Mouse (Mus musculus) adrenal gland, postnatal 25 days (tissue): ENCODE measurements around the gene Hfe2. TPM values are rescaled to one million over a fixed set of nuclear protein-coding genes. Genes with fewer than 3 reads are reported as not detected.
"Not testable (repeated sequence)": the region's sequence is repeated elsewhere in the genome, so short reads cannot be mapped to it uniquely, and the experiment has no call there.

ENCODE experiments used
- DNase-seq: peaks from one replicate; pipeline ENCODE4 v3.0.0; 2021; ENCODE audit warnings: mixed read lengths
- long read RNA-seq: library from polyadenylated mRNA; stranded (forward); transcript quantifications from one replicate; pipeline ENCODE4 v2.0.0, GENCODE M21; 2021
- total RNA-seq: library from RNA; stranded (reverse); gene quantifications from 2 replicates; pipeline ENCODE4 v1.2.3, GENCODE M21; 2021

Hfe2 gene
- not detected in 2 replicates for total RNA-seq
- long read RNA-seq, transcript Hfe2-201 (4 exons, 2,028 nt) = major isoform, 18 of 56 reads
- long read RNA-seq, partial matches to known transcripts = 24 of 56 reads
- long read RNA-seq, other reads (novel, unspliced or antisense) = 14 of 56 reads

DNA sequence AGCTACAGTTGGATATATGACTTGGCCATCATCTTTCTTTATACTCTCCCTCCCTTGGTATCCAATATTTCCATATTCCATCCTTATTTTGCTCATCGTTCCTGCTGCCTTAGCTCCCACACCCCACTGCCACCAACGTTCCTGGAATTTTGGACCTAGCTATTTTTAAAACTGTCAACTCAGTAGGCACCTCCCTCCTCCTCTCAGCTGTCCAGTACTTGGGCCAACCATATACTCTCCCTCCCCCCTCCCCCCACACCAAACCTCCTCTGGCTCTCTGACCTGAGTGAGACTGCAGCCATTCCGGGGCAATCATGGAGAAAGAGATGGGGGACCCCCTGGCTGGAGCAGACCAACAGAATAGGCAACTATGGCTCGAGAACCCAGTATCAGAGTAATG lies at the start of gene Hfe2:
Gene Hfe2, plus strand, starts transcription at position 259 of the 400 bp plus-strand sequence.
- no peak for DNase-seq

DNA sequence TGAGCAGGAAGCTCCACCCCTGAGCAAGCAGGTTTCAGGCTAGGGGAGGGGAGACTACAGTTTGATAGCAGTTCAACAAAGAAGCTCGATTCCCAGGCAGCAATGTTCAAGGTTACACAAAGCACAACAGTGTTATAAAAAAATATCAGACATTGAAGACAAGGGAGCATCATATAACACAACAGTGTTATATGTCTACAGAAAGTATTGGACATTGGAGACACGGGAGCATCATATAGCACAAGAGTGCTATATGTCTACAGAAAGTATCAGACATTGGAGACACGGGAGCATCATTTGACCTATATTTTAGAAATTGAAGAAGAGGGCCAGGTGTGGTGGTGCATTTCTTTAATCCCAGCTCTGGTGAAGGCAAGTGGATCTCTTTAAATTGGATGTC lies 47.9 kb upstream of the Hfe2 start:
- DNase-seq = no peak

DNA sequence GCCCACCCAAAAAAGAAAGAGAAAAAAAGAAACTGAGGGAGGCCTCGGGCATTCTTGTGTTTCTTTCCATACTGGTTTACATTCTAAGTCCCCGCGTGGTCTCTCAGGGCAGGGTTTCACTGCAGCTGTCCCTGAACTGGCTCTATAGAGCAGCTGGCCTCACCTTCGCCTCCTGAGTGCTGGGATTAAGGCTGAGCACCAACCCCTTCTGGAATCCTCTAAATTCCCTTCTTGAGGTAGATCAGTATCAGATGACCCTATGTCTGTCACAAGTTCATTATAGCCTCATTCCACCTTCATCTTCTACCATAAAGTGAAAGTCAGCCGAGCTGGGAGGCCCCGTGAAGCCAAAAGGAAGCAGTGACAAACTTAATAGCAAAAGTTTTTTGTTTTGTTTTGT lies 47.4 kb upstream of the Hfe2 start:
- no peak for DNase-seq

DNA sequence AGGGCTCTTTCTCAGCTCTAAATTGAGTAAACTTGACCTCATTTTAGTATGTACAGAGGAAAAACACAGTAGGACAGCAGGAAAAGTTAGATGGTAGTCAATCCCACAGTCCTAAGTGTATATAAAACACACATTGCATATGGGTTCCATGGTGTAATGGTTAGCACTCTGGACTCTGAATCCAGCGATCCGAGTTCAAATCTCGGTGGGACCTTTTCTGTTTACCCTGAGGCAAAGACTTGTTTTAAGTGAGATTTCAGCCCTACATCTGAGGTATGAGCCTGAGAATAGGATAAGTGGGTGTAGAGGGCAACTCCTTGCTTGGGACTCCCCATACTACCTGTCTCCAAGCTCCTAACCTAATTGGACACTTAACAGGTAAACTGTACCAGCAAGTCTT lies 45.7 kb upstream of the Hfe2 start:
- DNase-seq = no peak

DNA sequence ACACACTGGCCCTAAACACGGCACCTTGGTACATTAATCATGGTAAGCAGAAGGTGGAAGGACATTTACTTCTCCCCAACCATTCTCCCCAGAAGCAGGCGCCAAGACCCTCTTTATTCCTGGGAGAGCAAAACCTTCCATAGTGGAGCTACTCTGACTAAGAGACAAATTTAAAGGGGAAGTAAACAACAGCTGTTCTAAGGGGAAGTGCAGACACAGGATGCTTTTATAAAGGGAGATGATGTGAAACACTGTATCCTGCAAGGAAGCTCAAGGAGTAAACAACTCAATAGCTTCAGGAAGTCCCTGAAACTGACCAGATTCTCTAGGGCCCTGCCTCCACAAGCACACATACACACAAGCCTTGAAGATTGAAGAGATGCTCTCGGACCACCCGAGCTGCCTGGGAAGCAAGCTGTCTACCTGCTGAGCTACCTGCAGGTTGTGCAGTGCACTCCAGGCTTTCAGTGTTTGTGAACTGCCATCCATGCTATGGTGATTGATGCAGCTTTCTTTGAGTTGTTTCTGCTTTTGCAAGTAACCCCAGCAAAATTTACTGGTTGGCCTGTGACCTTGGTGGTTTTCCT lies 44.2 kb upstream of the Hfe2 start:
- no peak for DNase-seq

DNA sequence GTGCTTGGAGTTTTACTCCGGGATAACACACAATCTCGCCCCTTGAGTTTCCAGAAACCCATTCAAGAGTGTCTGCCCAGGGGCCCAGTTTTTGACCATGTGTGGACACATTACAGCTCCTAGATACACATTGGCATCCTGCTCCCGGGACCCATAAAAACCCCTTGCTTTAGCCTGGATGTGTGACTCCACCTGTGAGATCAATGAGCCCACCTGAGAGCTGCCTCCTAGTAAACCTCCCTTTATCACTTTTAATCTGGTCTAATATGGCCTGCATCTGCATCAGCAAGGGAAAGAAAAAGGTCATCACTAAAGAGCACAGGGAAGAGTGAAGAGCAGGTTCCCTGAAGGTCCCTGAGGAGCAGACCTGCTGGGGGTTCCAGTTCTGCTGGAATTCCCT lies 43.1 kb upstream of the Hfe2 start:
- no peak for DNase-seq

DNA sequence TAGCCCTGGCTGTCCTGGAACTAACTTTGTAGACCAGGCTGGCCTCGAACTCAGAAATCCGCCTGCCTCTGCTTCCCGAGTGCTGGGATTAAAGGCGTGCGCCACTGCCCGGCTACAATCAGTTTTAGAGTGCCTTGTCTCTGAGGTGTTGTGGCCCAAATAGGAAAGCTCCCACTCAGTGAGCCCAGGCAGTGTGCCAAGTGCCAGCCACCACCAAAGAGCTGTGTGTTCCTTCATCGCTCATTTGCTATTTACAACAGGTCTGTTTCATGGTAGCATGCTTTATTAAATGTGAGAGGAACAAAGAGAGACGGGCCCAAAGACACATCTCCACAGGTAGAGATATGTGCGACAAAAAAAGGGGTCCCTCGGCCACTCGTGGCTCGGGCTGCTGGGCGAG lies 42.5 kb upstream of the Hfe2 start:
- DNase-seq = no peak

DNA sequence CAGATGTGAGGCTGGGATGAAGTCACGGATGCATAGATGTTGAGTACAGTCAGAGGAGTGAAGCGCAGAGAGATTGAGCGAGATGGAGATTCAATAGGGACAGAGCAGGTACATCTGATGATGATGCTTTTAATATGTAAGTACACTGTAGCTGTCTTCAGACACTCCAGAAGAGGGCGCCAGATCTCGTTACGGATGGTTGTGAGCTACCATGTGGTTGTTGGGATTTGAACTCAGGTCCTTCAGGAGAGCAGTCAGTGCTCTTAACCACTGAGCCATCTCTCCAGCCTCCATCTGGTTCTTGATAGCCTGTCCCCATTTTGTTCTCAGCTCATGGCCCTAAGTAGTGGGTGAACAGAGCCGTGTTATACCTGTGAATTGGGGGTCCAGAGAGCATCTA lies 41.9 kb upstream of the Hfe2 start:
- not testable (repeated sequence) for DNase-seq

DNA sequence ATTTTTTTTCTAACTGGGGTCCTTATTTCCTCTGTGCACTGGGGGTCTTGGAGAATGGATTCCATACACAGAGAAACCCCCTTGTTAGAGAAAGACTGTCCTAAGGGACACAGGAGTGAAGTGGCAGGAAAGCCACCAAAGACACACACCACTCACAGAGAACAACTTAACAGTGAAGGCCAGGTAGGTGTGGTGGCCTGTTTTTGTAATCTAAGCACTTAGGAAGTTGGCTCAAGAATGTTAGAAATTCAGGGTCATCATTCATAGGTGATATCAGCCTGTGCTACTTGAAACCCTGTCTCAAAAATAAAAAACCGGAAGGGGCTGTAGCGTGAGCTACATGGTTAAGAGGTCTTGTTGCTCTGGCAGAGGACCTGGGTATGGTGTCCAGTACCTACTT lies 41.0 kb upstream of the Hfe2 start:
- no peak for DNase-seq

DNA sequence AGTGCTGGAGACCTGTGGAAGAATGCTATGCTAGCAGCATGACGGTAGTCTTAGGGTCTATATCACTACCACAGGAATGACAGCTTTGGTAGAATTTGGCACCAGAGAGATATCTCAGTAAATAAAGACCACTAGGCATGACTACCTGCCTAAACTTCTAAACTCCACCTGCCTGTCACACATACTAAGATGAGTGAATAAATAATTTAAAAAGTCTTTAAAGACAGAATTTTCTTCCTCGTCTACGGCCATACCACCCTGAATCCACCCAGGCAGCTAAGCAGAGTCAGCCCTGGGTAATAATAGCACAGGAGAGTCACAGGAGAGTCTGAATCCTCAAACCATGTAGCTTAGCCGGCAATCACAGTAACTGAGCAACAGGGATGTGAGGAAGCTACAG lies 40.1 kb upstream of the Hfe2 start:
- DNase-seq = no peak

DNA sequence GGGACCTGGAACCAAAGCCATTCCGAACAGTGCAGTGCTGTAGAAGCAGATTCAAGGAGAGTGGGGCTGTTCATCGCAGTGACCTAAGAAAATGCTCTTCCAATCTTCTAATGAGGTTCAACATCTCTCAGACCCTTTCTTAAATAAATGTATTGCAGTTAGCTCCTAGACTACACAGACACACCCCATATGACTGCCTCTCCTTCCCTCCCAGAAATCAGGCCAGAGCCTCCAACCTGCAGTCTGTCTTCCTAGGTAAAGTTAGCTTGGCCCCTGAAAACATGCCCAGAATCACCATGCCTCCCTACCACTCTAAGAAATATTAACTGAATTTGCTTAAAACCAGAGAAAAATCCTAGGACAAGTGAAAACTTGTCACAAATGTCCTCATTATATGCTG lies 39.6 kb upstream of the Hfe2 start:
- no peak for DNase-seq

DNA sequence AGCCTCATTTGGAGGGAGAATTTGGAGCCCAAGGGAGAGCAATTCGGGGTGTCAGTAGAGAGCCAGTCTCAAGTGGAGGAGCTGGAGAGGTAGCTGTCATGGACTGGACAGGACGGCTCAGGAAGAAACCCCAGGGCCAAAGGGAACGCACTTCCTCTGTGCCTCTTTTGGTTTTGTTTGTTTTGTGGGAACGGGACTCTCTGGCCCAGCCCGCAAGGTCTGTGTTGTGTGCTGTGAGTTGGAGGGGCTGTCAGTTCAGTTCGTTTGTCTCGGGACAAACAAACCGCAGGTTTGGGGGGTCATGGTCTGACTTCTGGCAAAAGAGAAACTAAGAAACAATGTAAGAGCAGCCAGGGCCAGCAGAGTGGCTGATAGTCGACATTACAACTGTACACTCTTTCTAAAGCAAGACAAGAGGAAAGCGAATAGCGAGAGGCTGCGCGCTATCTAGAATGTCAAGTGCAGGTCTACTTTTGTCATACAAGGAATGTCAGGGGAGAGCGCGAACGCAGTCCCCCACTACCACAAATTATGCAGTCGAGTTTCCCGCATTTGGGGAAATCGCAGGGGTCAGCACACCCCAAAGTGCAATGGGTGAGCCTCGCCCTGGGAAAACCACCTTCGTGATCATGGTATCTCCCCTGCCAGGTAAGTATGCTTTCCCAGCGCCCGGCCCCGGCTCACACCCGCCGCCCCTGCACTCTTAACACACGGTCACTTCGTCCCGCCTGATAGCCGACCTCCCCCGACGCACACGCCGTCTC lies 38.7 kb upstream of the Hfe2 start:
- DNase-seq = not testable (repeated sequence)

DNA sequence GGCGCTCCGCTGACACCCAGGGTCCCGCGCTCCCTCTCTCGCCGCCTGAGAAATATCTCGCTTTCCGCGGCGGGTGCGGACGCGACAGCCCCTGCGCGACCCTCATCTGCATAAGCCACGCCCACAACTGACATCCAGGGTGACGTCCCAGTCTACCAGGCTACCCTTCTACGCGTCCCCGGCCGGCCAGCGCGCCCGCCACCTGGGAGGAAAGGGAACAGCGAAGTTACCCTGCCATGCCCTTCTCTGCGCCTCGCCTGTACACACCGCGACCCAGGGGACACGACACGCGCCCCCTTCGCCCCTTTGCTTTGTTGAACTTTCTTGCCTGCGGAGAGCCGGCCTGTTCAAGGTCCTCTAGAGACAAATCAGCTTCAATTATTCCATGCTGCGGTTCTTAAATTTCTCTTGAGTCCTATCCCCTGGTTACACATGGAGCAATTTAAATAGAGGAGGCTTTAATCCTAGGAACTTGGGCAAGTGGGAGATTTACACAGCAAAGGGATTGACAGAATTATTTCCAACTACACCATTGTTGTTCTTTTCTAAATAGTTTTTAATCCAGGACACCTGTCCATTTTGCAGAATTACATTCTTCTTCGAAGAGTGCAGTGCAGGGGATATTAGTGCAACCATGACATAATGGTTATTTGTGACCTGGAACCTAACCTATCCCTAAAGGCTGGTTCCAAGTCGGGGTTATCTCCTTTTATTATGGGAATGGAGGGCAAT lies 38.0 kb upstream of the Hfe2 start:
- DNase-seq = not testable (repeated sequence)

DNA sequence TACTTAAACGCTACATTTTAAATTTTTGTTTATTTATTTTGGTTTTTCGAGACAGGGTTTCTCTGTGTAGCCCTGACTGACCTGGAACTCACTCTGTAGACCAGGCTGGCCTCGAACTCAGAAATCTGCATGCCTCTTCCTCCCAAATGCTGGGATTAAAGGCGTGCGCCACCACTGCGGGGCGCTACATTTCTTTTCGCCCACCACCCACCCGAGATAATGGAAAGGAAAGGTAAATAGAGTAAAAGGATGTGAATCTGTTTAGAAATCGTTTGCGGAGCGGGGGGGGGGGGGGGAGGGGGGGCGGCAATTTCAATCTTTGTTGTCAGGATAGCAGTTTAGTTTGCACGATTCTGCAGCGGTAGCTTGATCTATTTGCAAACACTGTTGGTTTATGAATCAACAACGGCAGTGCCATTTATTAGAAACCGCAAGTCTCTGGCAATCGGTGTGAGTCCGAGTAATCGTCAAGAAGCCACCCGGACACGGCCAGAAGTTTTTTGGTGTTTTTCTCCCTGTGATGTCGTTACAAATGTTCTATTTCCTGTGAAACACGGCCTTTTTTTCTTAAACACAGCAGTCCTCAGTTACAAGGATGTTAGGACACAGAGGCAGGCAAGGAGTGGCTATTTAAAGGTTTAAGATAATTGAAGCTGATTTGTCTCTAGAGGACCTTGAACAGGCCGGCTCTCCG lies 37.2 kb upstream of the Hfe2 start:
- DNase-seq = peak; percentile 15

DNA sequence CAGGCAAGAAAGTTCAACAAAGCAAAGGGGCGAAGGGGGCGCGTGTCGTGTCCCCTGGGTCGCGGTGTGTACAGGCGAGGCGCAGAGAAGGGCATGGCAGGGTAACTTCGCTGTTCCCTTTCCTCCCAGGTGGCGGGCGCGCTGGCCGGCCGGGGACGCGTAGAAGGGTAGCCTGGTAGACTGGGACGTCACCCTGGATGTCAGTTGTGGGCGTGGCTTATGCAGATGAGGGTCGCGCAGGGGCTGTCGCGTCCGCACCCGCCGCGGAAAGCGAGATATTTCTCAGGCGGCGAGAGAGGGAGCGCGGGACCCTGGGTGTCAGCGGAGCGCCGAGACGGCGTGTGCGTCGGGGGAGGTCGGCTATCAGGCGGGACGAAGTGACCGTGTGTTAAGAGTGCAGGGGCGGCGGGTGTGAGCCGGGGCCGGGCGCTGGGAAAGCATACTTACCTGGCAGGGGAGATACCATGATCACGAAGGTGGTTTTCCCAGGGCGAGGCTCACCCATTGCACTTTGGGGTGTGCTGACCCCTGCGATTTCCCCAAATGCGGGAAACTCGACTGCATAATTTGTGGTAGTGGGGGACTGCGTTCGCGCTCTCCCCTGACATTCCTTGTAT lies 36.6 kb upstream of the Hfe2 start:
- not testable (repeated sequence) for DNase-seq

DNA sequence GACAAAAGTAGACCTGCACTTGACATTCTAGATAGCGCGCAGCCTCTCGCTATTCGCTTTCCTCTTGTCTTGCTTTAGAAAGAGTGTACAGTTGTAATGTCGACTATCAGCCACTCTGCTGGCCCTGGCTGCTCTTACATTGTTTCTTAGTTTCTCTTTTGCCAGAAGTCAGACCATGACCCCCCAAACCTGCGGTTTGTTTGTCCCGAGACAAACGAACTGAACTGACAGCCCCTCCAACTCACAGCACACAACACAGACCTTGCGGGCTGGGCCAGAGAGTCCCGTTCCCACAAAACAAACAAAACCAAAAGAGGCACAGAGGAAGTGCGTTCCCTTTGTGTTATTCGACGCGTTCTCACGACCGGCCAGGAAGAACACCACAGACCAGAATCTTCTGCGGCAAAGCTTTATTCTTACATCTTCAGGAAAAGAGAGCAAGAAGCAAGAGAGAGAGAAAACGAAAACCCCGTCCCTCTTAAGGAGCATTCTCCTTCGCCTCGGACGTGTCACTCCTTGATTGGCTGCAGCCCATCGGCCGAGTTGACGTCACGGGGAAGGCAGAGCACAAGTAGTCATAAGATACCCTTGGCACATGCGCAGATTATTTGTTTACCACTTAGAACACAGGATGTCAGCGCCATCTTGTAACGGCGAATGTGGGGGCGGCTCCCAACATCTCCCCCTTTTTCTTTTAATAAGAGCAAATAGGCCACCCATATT lies 35.9 kb upstream of the Hfe2 start:
- DNase-seq = not testable (repeated sequence)

DNA sequence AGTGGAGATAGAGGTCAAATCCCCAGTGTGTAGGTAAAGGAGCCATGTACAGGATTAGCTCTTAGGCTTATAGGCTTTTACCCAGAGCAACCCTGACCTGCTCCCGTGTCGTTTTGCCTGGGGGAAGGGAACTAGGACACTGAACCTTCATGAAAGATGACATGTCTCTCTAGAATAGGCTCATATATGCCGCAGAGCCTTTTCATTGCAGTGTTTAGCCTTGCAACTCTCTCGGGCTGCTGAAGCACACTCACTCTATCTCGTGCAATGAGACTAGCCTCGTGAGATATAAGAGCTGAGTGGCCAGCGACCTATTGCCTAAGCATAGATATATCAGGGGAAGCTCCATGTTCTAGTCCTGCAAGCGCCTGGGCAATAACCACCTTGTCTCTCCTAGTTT lies 35.3 kb upstream of the Hfe2 start:
- not testable (repeated sequence) for DNase-seq

DNA sequence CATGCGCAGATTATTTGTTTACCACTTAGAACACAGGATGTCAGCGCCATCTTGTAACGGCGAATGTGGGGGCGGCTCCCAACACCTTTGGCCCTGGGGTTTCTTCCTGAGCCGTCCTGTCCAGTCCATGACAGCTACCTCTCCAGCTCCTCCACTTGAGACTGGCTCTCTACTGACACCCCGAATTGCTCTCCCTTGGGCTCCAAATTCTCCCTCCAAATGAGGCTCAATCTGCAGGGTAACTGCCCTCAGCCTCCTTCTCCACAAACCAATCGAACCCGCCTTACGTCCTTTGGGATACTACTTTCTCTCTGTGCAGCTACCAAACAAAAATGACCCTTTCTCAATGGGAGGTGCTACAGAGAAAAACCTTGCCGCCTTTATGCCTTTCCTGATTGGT lies 30.5 kb upstream of the Hfe2 start:
- DNase-seq = not testable (repeated sequence)

DNA sequence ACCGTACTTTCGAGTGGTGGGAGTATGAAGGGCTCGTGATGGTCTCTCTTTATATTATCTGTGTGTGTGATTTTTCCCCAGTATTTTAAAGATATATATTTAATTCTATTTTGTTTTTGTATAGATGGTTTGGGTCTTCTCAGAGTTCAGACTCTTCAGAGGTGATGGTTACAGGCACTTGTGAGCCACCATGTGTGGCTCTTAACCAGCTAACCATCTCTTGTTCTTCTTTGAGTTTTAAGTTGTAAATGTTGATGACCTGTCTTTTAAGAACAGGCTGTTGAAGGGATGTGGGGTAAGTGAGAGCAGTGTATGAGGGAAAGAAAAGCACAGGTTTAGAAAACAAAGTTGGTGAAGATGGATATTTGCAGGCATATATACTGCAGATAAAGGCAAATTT lies 30.1 kb upstream of the Hfe2 start:
- no peak for DNase-seq

DNA sequence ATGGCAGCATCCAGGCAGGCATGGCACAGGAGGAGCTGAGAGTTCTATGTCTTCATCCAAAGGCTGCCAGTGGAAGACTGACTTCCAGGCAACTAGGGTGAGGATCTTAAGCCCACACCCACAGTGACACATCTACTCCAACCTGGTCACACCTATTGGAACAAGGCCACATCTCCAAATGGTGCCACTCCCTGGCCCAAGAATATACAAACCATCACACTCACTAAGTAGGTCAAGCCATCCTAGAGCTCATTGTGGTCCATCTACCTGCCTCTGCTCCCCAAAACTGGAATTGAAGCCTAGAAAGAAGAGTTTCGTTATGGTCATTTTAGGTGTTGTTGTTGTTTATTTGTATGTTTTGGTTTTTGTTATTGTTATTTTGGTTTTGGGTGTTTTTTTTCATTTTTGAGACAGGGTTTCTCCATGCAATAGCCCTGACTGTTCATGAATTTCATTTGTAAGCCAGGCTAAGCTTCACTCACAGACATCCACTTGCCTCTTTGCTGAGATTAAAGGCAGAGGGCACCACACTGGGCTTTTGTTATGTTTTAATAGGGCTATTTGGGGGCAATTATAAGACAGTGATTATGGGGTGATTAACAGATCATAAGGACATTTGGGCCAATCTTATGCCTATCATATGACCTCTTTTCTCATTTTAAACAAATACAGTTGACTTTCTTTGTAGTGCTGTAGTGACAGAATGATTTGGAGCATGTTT lies 29.3 kb upstream of the Hfe2 start:
- DNase-seq = no peak

DNA sequence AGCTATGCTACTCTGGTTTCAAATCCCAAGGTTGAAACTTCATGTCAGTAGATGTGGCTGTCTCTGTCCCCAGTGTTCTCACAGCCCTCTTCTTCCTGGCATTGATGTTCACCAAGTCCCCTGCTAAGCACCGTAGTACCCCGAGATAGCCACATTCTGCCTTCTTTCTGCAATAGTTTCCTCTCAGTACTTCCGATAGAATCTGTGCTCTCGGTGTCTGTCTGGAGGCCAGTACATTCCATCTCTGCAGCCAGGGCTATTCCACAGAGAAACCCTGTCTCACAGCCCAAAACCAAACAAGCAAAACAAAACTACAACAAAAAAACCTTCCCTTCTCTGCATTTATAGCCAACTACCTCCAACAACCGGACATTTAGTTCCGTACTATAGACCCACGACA lies 28.8 kb upstream of the Hfe2 start:
- no peak for DNase-seq
